Mouse (Mus musculus) E14TG2a.4 (cell line): Measurements from ENCODE around the gene Mcrip2.

ENCODE experiments used
- CTCF ChIP-seq: conservative IDR thresholded peaks from 2 replicates; pipeline ENCODE4 v1.5.1; 2014; ENCODE audit warnings: low read length
- POU5F1 ChIP-seq: IDR thresholded peaks from 2 replicates; pipeline ENCODE4 v1.6.1; 2014; ENCODE audit warnings: low read length, borderline replicate concordance

GRCm38 (mm10) chr17:25838904-25839303 is 29.7 kb downstream of the Mcrip2 start:
- TF ChIP-seq CTCF (no peak), POU5F1 (no peak)
